Mouse (Mus musculus): ENCODE measurements around the gene Tmem91. TPM values are rescaled to one million over a fixed set of nuclear protein-coding genes. Genes with fewer than 3 reads are reported as not detected.

Tmem91 gene
- 0.66 and 0.83 TPM in 2 replicates for polyA plus RNA-seq (2012)

GRCm38 (mm10) chr7:25674719-25675300, at the start of gene Tmem91:
Gene Tmem91 (minus strand): TSS chr7:25675166.

DNA sequence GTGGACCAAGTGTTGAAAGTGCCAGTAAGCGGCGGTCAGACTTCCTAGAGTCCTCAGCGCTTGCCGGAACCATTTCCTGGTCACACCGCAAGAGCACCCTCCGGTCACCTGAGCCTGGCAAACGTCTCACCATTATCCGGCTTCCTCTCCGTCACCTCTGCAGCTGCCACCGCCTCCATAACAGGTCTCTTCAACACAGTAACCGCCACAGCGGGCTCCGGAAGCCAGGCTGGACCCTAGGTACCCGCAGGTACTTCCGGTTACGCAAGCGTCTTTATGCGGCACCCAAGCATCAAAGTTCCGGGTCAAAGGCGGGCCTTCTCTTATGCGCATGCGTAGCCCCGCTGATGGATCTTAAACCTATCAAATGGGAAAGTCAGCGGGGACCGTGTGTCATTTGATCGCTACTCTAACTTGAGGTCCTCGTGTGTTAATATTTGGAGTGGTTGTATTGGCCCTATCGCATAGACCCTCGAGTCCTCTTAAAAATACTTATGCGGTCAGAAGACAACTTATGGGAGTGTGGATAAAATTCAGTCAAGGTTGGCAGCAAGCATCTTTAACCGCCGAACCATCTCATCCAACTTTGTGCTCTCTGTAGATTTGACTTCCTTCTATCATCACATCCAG, 43.9 kb upstream of the Tmem91 start, which contains the start of gene Ccdc97:
TSS of gene Ccdc97 (minus strand) at position 301 of the 630 bp plus-strand sequence.

DNA sequence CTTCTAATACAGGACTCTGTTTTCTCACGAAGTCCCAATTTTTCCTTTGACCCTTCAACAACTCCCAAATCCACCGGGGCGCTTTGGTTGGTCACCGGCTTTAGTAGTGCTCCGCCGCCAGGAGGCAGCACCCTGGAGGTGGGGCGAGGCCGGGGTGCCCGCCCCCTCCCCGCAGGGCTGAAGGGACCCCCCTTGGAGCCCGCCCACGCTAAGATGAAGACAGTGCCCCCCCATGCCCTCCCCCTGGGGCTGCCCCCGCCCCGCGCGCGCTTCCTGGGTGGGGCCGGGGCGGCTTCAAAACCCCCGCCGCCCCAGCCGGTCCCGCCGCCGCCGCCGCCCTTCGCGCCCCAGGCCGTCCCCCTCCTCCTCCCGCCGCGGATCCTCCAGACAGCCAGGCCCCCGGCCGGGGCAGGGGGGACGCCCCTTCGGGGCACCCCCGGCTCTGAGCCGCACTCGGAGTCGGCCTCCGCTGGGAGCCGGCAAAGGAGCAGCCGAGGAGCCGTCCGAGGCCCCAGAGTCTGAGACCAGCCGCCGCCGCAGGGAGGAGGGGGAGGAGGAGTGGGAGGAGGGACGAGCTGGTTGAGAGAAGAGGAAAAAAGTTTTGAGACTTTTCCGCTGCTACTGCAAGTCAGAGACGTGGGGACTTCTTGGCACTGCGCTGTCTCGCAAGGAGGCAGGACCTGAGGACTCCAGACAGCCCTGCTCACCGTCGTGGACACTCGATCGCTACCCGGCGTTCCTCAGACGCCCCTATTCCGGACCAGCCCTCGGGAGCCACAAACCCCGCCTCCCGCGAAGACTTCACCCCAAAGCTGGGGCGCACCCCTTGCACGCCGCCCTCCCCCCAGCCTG, 11.9 kb upstream of the Tmem91 start, which contains the start of gene Tgfb1:
TSS of gene Tgfb1 (plus strand) at position 323 of the 852 bp plus-strand sequence.

DNA sequence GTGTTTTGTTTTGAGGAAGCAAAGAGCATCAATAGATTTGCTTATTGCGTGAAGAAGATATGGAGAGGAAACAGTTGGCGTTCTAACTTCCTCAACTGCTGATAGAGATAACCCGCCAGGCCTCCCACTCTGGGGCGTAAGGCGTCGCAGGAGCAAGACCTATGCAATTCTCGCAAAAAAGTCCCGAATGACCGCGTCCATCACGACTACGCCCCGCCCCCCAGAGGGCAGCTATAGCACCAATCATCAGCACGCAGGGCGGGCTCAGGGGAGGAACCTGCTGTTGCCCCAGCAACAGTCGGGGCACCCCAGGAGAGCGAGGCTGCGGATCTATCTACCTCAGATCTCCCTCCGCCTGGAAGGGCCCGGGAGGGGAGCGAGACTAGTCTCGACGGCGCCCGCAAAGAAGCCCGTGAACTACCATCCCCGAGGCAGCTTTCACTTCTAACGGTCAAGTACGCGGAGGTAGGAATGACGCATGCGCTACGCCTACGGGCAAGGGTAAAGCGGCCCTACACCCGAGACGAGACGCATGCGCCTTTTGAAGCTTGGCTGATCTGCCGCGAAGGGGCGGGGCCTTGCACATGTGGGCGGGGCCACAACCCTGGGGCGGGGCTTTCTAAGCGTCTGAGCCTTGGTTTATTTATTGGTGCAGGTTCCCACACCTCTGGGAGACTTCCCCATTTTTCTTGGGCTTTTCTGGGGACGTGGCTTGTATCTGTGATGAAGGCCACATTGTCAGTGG, 5.7 kb upstream of the Tmem91 start, which contains the start of gene B9d2:
TSS of gene B9d2 (plus strand) at position 267 of the 745 bp plus-strand sequence.

DNA sequence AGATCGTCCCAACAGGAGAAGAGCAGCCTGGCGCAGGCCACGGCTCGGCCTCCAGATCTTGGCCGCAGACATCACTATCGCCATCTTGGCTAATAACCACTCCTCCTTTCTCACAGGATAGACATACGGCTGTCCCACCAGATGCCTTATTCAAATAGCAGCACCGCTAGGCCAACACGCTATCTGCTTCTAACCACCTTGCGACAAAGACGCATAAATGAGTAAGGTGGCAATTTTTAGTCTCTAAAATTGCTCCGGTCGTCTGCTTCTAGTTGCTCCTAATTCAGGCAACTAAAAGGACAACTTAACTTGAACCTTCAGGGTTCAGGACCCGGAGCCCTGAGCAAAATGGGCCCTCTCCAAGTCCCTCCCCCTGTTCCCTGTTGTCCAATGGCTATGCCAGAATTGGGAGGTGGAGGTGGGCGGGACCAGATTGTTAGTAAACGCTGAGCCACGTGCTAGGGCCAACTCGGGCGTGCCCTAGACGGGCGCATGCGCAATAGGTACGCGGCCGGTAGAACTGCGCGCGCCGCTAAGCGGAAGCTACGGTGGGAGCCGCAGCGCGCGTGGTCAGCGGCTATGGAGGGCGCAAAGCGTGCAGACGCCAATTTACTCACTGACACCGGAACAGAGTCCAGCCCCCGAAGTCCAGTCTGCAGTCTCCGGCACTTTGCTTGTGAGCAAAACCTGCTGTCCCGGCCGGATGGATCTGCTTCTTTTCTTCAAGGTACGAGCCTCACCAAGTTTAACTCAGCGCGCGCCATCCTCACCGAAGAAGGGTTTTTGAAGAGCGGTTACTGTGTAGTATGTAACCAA, 16.1 kb downstream of the Tmem91 start, which contains the start of the genes Bckdha and Exosc5:
TSS of gene Bckdha (minus strand) at position 325 of the 816 bp plus-strand sequence.
TSS of gene Exosc5 (plus strand) at position 508 of the 816 bp plus-strand sequence.

GRCm38 (mm10) chr7:25626509-25627430, 48.2 kb downstream of the Tmem91 start, which contains the start of gene B3gnt8:
Gene B3gnt8 (plus strand): TSS chr7:25626654.

Other genes starting within 250 kb of the Tmem91 start
- gene Ceacam1, start 197.6 kb downstream of the Tmem91 start, polyA plus RNA-seq (2012) = 3.6 and 5.0 TPM in 2 replicates
- gene Ceacam2, start 135.3 kb downstream of the Tmem91 start, polyA plus RNA-seq (2012) = 0.04 TPM in 1 of 2 replicates, not detected in the other
- not detected in 2 replicates for gene Erich4, start 59.3 kb downstream of the Tmem91 start, polyA plus RNA-seq (2012)
- 46.7 and 53.3 TPM in 2 replicates for gene Dmac2, start 55.8 kb downstream of the Tmem91 start, polyA plus RNA-seq (2012)
- gene B3gnt8, start 48.5 kb downstream of the Tmem91 start, polyA plus RNA-seq (2012) = 23.4 and 41.7 TPM in 2 replicates
- gene Bckdha, start 16.2 kb downstream of the Tmem91 start, polyA plus RNA-seq (2012) = 101 TPM in 2 replicates
- 342 and 378 TPM in 2 replicates for gene Exosc5, start 16.0 kb downstream of the Tmem91 start, polyA plus RNA-seq (2012)
- 95.6 and 108 TPM in 2 replicates for gene B9d2, start 5.6 kb upstream of the Tmem91 start, polyA plus RNA-seq (2012)
- 1,389 and 1,401 TPM in 2 replicates for gene Tgfb1, start 11.8 kb upstream of the Tmem91 start, polyA plus RNA-seq (2012)
- gene Ccdc97, start 43.9 kb upstream of the Tmem91 start, polyA plus RNA-seq (2012) = 84.5 and 100 TPM in 2 replicates
- gene Hnrnpul1, start 79.6 kb upstream of the Tmem91 start, polyA plus RNA-seq (2012) = 270 and 280 TPM in 2 replicates
- gene Axl, start 113.5 kb upstream of the Tmem91 start, polyA plus RNA-seq (2012) = 2.4 TPM in 2 replicates
- 0.13 and 0.26 TPM in 2 replicates for gene Cyp2s1, start 141.7 kb upstream of the Tmem91 start, polyA plus RNA-seq (2012)
- not detected in 2 replicates for gene Cyp2b10, start 222.5 kb upstream of the Tmem91 start, polyA plus RNA-seq (2012)

Measured in megakaryocyte-erythroid progenitor cell, adult 5 weeks (primary cell).